Mouse (Mus musculus): ENCODE data around the gene Wfdc9. TPM values are rescaled to one million over a fixed set of nuclear protein-coding genes. Genes with fewer than 3 reads are reported as not detected.
"Not testable (repeated sequence)": the region's sequence is repeated elsewhere in the genome, so short reads cannot be mapped to it uniquely, and the experiment has no call there.

The Wfdc9 gene
- polyA plus RNA-seq, 1 experiment, result not detected

DNA sequence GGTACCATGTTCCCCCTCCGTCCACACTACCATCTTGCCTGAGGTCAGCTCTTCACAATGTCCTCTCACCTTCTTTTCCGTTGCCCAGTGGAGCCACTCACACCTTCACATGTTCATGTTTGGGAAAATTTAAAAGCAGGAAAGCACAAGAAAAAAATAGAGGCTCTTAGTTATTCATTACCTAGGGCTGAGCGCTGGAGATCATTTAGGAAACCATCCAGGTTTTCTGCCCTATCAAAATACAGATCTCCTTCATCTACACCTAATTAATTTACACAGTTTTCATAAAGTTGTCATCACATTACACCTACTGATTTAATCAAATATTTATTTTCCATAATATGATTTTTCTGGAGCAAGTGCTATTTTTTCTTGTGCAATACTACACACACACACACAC, 17.7 kb downstream of the Wfdc9 start, which contains the start of gene Wfdc16:
TSS of gene Wfdc16 (minus strand) at position 101 of the 400 bp plus-strand sequence.
- no peaks in the 10 kb centered on the region for H3K4me1 ChIP-seq (ENCODE audit: control insufficient read depth, insufficient read depth, low read length)
- H3K27ac ChIP-seq (ENCODE audit: insufficient read depth, low read length), result no peak within 1 kb of the TSS
- H3K4me3 ChIP-seq (ENCODE audit: insufficient read depth, low read length), result no peak within 1 kb of the TSS
- TF ChIP-seq CTCF (IDR thresholded peaks at IDR 0.05; ENCODE audit: extremely low read depth, insufficient read depth, low read length) (no peak), POLR2A (IDR thresholded peaks at IDR 0.05; ENCODE audit: extremely low read depth, insufficient read depth, low read length) (no peak)

DNA sequence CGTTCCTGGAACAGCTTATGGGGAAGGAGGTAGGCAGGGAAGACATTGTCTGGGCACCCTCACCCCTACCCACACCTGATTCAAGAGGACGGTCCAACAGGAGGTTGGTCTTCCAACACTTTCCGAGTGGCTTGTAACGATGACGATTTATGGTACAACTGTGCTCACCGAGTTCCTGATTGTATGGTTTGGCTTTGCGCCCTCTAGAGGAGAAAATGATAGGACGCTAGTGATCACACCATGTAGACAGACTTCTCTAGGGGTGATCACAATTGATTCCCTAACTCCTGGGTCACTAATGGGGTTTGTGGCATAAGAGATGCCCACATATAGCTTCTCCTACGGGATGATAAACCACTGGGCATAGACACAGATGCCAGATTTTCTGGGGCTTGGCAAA, 21.1 kb downstream of the Wfdc9 start:
- no peak overlapping the region for H3K27ac ChIP-seq (ENCODE audit: insufficient read depth, low read length)
- TF ChIP-seq POLR2A (IDR thresholded peaks at IDR 0.05; ENCODE audit: extremely low read depth, insufficient read depth, low read length) (no peak), CTCF (IDR thresholded peaks at IDR 0.05; ENCODE audit: extremely low read depth, insufficient read depth, low read length) (no peak)
- no peaks in the 10 kb centered on the region for H3K4me1 ChIP-seq (ENCODE audit: control insufficient read depth, insufficient read depth, low read length)
- H3K4me3 ChIP-seq (ENCODE audit: insufficient read depth, low read length), result no peak overlapping the region

DNA sequence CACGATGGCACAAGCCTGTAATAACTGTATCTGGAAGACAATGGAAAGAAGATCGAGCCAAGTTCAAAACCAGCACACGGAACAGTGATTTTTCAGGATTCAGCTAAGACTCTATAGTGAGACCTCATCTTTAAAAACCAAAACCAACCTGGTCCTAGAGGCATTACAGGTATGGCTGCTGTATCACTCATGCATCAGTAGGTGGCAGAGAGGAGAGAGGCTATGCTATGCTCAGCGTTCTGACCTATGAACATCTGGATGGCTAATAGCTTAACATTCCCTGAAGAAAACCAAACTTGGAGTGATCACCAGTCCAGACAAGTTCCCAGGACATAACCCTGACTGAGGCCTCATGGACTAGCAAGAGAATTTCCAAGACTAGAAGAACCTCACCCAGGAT, 34.6 kb downstream of the Wfdc9 start:
- Histone ChIP-seq H3K27ac (ENCODE audit: insufficient read depth, low read length) (no peak overlapping the region), H3K4me3 (ENCODE audit: insufficient read depth, low read length) (no peak overlapping the region), H3K4me1 (ENCODE audit: control insufficient read depth, insufficient read depth, low read length) (no peaks in the 10 kb centered on the region)
- TF ChIP-seq POLR2A (IDR thresholded peaks at IDR 0.05; ENCODE audit: extremely low read depth, insufficient read depth, low read length), result no peak
- no peak for TF ChIP-seq CTCF (IDR thresholded peaks at IDR 0.05; ENCODE audit: extremely low read depth, insufficient read depth, low read length)

DNA sequence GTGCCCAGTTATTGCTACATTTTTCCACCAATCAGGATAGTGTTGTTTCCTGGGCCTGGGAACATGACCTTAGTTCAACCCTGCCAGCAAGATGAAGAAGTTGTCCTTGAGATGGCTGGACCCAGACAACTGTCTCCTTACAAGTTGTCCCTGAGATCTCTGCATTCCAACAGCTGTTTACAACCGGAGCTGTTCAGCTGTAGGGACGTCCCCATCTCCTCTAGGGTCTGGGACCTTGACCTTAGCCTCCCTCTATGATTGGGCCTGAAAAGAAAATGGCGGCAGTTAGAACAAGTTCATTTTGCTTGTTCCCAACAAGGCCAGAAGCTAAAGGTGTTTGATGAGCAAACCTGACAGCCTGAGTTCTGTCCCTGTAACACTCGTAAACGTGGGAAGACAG, 37.3 kb downstream of the Wfdc9 start:
- no peak overlapping the region for H3K4me3 ChIP-seq (ENCODE audit: insufficient read depth, low read length)
- H3K4me1 ChIP-seq (ENCODE audit: control insufficient read depth, insufficient read depth, low read length), result no peaks in the 10 kb centered on the region
- no peak overlapping the region for H3K27ac ChIP-seq (ENCODE audit: insufficient read depth, low read length)
- no peak for TF ChIP-seq POLR2A (IDR thresholded peaks at IDR 0.05; ENCODE audit: extremely low read depth, insufficient read depth, low read length)

DNA sequence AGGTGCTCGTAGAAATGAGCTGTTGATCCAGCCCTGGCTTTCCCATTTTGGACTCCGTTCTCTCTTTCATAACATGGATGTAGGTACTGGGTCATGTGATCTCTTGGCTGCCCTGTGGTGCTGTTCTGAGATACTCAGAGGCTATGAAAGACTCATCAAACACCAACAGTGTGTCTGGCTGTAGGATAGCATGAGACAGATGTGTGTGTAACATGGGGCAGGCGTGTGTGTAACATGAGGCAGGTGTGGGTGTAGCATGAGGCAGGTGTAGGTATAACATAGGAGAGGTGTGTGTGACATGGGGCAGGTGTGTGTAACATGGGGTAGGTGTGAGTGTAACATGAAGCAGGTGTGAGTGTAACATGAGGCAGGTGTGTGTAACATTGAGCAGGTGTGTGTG, 41.0 kb downstream of the Wfdc9 start:
- no peak overlapping the region for H3K4me3 ChIP-seq (ENCODE audit: insufficient read depth, low read length)
- H3K27ac ChIP-seq (ENCODE audit: insufficient read depth, low read length), result no peak overlapping the region
- TF ChIP-seq CTCF (IDR thresholded peaks at IDR 0.05; ENCODE audit: extremely low read depth, insufficient read depth, low read length) (no peak), POLR2A (IDR thresholded peaks at IDR 0.05; ENCODE audit: extremely low read depth, insufficient read depth, low read length) (no peak)
- no peaks in the 10 kb centered on the region for H3K4me1 ChIP-seq (ENCODE audit: control insufficient read depth, insufficient read depth, low read length)

DNA sequence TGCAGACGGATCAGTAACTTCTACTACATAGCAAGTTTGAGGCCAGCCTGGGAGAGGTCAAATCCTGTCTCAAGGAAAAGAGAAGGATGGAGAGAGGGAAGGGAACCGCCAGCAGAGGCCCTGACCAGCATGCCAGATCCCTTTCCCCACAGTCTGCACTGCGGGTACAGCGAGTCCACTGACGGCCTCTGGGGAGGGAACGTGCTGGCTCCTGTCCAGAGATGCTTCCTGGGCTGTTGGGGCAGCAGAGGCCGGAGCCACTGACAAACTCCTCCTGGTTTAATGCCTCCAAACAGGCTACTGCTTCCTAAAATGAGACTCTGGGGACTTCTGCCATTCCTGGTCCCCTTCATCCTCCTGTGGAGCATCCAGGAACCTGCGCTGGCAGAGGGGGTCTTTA, 42.9 kb downstream of the Wfdc9 start, which contains the start of the genes Wfdc6b and Wfdc8:
TSS of gene Wfdc6b (plus strand) at position 52 of the 400 bp plus-strand sequence.
TSS of gene Wfdc8 (minus strand) at position 156 of the 400 bp plus-strand sequence.
- not testable (repeated sequence) for H3K4me3 ChIP-seq (ENCODE audit: insufficient read depth, low read length); H3K27ac ChIP-seq (ENCODE audit: insufficient read depth, low read length); H3K4me1 ChIP-seq (ENCODE audit: control insufficient read depth, insufficient read depth, low read length)

DNA sequence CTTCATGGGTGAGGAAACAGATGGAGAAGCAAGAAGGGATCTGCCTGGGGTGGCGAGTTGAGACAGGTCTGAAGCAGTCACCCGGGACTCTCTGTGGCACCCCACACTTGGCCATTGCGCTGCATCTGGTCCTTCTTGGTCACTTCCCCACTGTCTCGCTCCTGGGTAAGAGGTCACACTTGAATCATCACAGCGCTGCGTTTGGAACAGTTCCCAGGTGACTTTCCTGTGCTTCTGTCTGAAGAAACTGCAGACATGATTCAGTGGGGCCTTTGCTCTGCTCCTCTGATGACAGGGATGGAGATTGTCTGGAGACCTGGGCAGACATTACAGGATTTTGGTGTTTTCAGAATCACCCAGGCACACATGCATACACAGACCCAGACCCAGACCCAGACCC, 47.6 kb downstream of the Wfdc9 start:
- TF ChIP-seq CTCF (IDR thresholded peaks at IDR 0.05; ENCODE audit: extremely low read depth, insufficient read depth, low read length) (no peak), POLR2A (IDR thresholded peaks at IDR 0.05; ENCODE audit: extremely low read depth, insufficient read depth, low read length) (no peak)
- no peak overlapping the region for H3K27ac ChIP-seq (ENCODE audit: insufficient read depth, low read length)
- H3K4me3 ChIP-seq (ENCODE audit: insufficient read depth, low read length), result no peak overlapping the region
- H3K4me1 ChIP-seq (ENCODE audit: control insufficient read depth, insufficient read depth, low read length), result no peaks in the 10 kb centered on the region

DNA sequence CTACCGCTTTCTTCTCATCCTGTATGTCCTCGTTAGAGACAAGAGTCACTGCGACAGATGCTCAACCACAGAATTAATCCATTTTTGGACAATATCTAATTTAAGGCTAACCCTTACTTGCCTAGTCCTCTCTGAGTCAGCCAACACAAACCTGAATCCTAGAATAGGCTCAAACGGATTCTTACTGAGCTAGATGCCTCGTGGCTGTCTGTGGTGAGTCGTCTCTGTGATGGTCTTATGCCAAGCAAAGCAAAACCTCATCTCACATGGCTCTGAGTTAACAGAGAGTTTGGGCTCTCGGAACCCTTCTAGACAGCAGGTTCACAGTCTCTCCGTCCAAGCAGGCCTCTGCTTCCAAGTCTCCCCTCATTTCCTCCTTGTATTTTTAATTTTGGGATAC, 52.0 kb downstream of the Wfdc9 start:
- no peak overlapping the region for H3K27ac ChIP-seq (ENCODE audit: insufficient read depth, low read length)
- TF ChIP-seq CTCF (IDR thresholded peaks at IDR 0.05; ENCODE audit: extremely low read depth, insufficient read depth, low read length) (no peak), POLR2A (IDR thresholded peaks at IDR 0.05; ENCODE audit: extremely low read depth, insufficient read depth, low read length) (no peak)
- H3K4me1 ChIP-seq (ENCODE audit: control insufficient read depth, insufficient read depth, low read length), result no peaks in the 10 kb centered on the region
- no peak overlapping the region for H3K4me3 ChIP-seq (ENCODE audit: insufficient read depth, low read length)

DNA sequence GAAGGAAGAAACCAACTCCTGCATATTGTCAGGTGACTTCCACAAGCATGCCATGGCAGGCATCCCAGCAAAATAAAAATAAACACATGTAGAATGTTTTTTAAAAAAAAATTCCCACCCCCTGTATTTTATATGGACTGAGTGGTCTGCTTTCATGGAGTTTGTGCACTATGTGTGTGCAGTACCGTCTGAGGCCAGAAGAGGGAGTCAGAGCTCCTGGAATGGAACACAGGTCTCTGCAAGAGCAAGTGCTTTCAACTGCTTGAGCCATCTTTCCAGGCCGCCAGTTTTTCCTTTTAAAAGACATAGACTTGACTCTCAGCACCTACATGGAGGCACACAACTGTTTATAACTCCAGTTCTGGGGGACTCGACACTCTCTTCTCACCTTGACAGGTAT, 52.9 kb downstream of the Wfdc9 start:
- TF ChIP-seq POLR2A (IDR thresholded peaks at IDR 0.05; ENCODE audit: extremely low read depth, insufficient read depth, low read length) (no peak), CTCF (IDR thresholded peaks at IDR 0.05; ENCODE audit: extremely low read depth, insufficient read depth, low read length) (no peak)
- H3K4me1 ChIP-seq (ENCODE audit: control insufficient read depth, insufficient read depth, low read length), result no peaks in the 10 kb centered on the region
- no peak overlapping the region for H3K27ac ChIP-seq (ENCODE audit: insufficient read depth, low read length)
- no peak overlapping the region for H3K4me3 ChIP-seq (ENCODE audit: insufficient read depth, low read length)

DNA sequence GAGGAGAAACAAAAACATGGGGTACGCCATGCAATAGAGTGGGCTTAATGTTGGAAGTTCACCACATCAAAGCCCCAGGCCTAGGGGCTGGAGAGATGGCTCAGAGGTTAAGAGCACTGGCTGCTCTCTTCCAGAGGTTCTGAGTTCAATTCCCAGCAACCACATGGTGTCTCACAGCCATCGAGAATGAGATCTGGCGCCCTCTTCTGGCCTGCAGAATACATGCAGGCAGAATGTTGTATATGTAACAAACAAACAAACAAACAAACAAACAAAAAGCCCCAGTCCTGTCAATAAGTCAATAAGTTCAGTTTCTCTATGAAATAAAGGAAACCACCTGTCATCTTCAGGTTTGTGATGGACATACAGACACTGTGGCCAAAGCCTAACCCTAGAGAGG, 56.2 kb downstream of the Wfdc9 start:
- H3K4me1 ChIP-seq (ENCODE audit: control insufficient read depth, insufficient read depth, low read length), result no peaks in the 10 kb centered on the region
- no peak overlapping the region for H3K4me3 ChIP-seq (ENCODE audit: insufficient read depth, low read length)
- TF ChIP-seq CTCF (IDR thresholded peaks at IDR 0.05; ENCODE audit: extremely low read depth, insufficient read depth, low read length) (no peak), POLR2A (IDR thresholded peaks at IDR 0.05; ENCODE audit: extremely low read depth, insufficient read depth, low read length) (no peak)

More for the DNA sequence above, 56.2 kb downstream of the Wfdc9 start:
- no peak overlapping the region for H3K27ac ChIP-seq (ENCODE audit: insufficient read depth, low read length)

Other genes starting within 250 kb of the Wfdc9 start
- 47.1 and 50.7 TPM in 2 replicates for gene Sdc4, start 212.7 kb downstream of the Wfdc9 start, polyA plus RNA-seq (2012; rRNA removed)
- 58.1 and 64.5 TPM in 2 replicates for gene Sys1, start 199.6 kb downstream of the Wfdc9 start, polyA plus RNA-seq (2012; rRNA removed)
- gene Gm20458, start 195.6 kb downstream of the Wfdc9 start, polyA plus RNA-seq (2012; rRNA removed), result 7.4 and 9.5 TPM in 2 replicates
- gene Trp53tg5, start 182.9 kb downstream of the Wfdc9 start, polyA plus RNA-seq (2012; rRNA removed), result not detected in 2 replicates
- gene Dbndd2, start 170.5 kb downstream of the Wfdc9 start, polyA plus RNA-seq (2012; rRNA removed), result 250 and 313 TPM in 2 replicates
- 71.6 and 73.6 TPM in 2 replicates for gene Pigt, start 159.1 kb downstream of the Wfdc9 start, polyA plus RNA-seq (2012; rRNA removed)
- gene Wfdc2, start 94.2 kb downstream of the Wfdc9 start, polyA plus RNA-seq (2012; rRNA removed), result 0.49 and 1.3 TPM in 2 replicates
- gene Spint3, start 83.1 kb downstream of the Wfdc9 start, polyA plus RNA-seq (2012; rRNA removed), result not detected in 2 replicates
- gene Wfdc6a, start 71.1 kb downstream of the Wfdc9 start, polyA plus RNA-seq (2012; rRNA removed), result not detected in 2 replicates
- gene Eppin, start 63.0 kb downstream of the Wfdc9 start, polyA plus RNA-seq (2012; rRNA removed), result not detected in 2 replicates
- not detected in 2 replicates for gene Wfdc6b, start 43.1 kb downstream of the Wfdc9 start, polyA plus RNA-seq (2012; rRNA removed)
- not detected in 2 replicates for gene Wfdc8, start 43.0 kb downstream of the Wfdc9 start, polyA plus RNA-seq (2012; rRNA removed)
- gene Wfdc16, start 17.8 kb downstream of the Wfdc9 start, polyA plus RNA-seq (2012; rRNA removed), result not detected in 2 replicates
- not detected in 2 replicates for gene Wfdc10, start 537 bp downstream of the Wfdc9 start, polyA plus RNA-seq (2012; rRNA removed)
- not detected in 2 replicates for gene Wfdc11, start 17.5 kb upstream of the Wfdc9 start, polyA plus RNA-seq (2012; rRNA removed)
- gene Wfdc13, start 28.5 kb upstream of the Wfdc9 start, polyA plus RNA-seq (2012; rRNA removed), result not detected in 2 replicates
- gene Spint4, start 41.9 kb upstream of the Wfdc9 start, polyA plus RNA-seq (2012; rRNA removed), result not detected in 2 replicates
- gene Spint5, start 58.7 kb upstream of the Wfdc9 start, polyA plus RNA-seq (2012; rRNA removed), result not detected in 2 replicates
- gene Wfdc3, start 89.3 kb upstream of the Wfdc9 start, polyA plus RNA-seq (2012; rRNA removed), result 2.4 and 2.6 TPM in 2 replicates
- gene Dnttip1, start 89.4 kb upstream of the Wfdc9 start, polyA plus RNA-seq (2012; rRNA removed), result 35.5 and 36.4 TPM in 2 replicates
- 1.4 and 3.0 TPM in 2 replicates for gene Ube2c, start 113.3 kb upstream of the Wfdc9 start, polyA plus RNA-seq (2012; rRNA removed)
- 1.3 and 1.6 TPM in 2 replicates for gene Tnnc2, start 123.4 kb upstream of the Wfdc9 start, polyA plus RNA-seq (2012; rRNA removed)
- 55.7 and 64.2 TPM in 2 replicates for gene Snx21, start 129.2 kb upstream of the Wfdc9 start, polyA plus RNA-seq (2012; rRNA removed)
- gene Acot8, start 148.3 kb upstream of the Wfdc9 start, polyA plus RNA-seq (2012; rRNA removed), result 29.8 and 30.3 TPM in 2 replicates
- gene Zswim3, start 148.5 kb upstream of the Wfdc9 start, polyA plus RNA-seq (2012; rRNA removed), result 7.2 and 7.6 TPM in 2 replicates
- gene Zswim1, start 166.1 kb upstream of the Wfdc9 start, polyA plus RNA-seq (2012; rRNA removed), result 17.0 and 17.3 TPM in 2 replicates
- 0.23 and 0.66 TPM in 2 replicates for gene Spata25, start 172.0 kb upstream of the Wfdc9 start, polyA plus RNA-seq (2012; rRNA removed)
- 200 and 204 TPM in 2 replicates for gene Ctsa, start 176.3 kb upstream of the Wfdc9 start, polyA plus RNA-seq (2012; rRNA removed)
- gene Neurl2, start 176.9 kb upstream of the Wfdc9 start, polyA plus RNA-seq (2012; rRNA removed), result 5.0 and 5.2 TPM in 2 replicates
- gene Pltp, start 201.1 kb upstream of the Wfdc9 start, polyA plus RNA-seq (2012; rRNA removed), result 172 and 186 TPM in 2 replicates
- gene Pcif1, start 222.7 kb upstream of the Wfdc9 start, polyA plus RNA-seq (2012; rRNA removed), result 39.1 and 41.7 TPM in 2 replicates